Comparison of ENCODE assay signal across 21 mouse cellular contexts in genomic region chr9:80391404-80391803, GRCm38 (mm10).
A peak's percentile ranks its signal among the peaks of the same experiment; 100 is the strongest.
DNase-seq lines count a peak whose midpoint lies in the region; ATAC-seq and TF ChIP-seq lines count a peak whose summit lies in the region.
"Had no signal": no experiment of that assay in that cellular context is flagged by ENCODE, and none has a peak within 500 bp of the region (broad histone marks: within the 10 kb centered on the region; RNA-seq: fewer than 3 reads in every experiment).

No protein-coding gene starts in this region.

- H3K4me3 ChIP-seq in forebrain, embryonic 12.5 days (replicated peaks): no peak overlapping the region
- H3K4me3 ChIP-seq in forebrain, embryonic 10.5 days: no peak overlapping the region
- no peak overlapping the region for H3K4me3 ChIP-seq in hindbrain, embryonic 12.5 days
- H3K4me3 ChIP-seq in hindbrain, postnatal 0 days (ENCODE audit: low read length): no peak overlapping the region
- H3K4me3 ChIP-seq in ES-E14 (ENCODE audit: insufficient read depth in 1 of 2, low read depth in 1 of 2, low read length in 2 of 2, poor library complexity in 1 of 2, severe bottlenecking in 1 of 2): no peak overlapping the region
- no peak overlapping the region for H3K4me3 ChIP-seq in neural tube, embryonic 13.5 days
- H3K4me3 ChIP-seq: embryonic facial prominence, embryonic 13.5 days; heart, adult 2 months; heart, embryonic 15.5 days had no signal

- no peaks in the 10 kb centered on the region for H3K9me3 ChIP-seq in forebrain, embryonic 12.5 days
- no peaks in the 10 kb centered on the region for H3K9me3 ChIP-seq in forebrain, embryonic 10.5 days
- no peaks in the 10 kb centered on the region for H3K9me3 ChIP-seq in hindbrain, embryonic 12.5 days (replicated peaks)
- H3K9me3 ChIP-seq in hindbrain, postnatal 0 days (ENCODE audit: low read length): no peaks in the 10 kb centered on the region
- no peaks in the 10 kb centered on the region for H3K9me3 ChIP-seq in ES-E14 (ENCODE audit: control insufficient read depth, insufficient read depth, low read depth, low read length)
- H3K9me3 ChIP-seq in neural tube, embryonic 13.5 days: 0 out of 2 replicates have a peak, but pooled peaks cover 2% of the 10 kb centered on the region
- H3K9me3 ChIP-seq: embryonic facial prominence, embryonic 13.5 days; heart, embryonic 15.5 days had no signal

- no peak overlapping the region for H3K4me2 ChIP-seq in forebrain, embryonic 12.5 days
- H3K4me2 ChIP-seq in hindbrain, embryonic 12.5 days (replicated peaks): no peak overlapping the region
- H3K4me2 ChIP-seq in hindbrain, postnatal 0 days (ENCODE audit: low read depth, low read length): no peak overlapping the region
- H3K4me2 ChIP-seq in neural tube, embryonic 13.5 days: no peak overlapping the region
- H3K4me2 ChIP-seq: embryonic facial prominence, embryonic 13.5 days; heart, embryonic 11.5 days; heart, embryonic 15.5 days had no signal

- no peak overlapping the region for H3K27ac ChIP-seq in forebrain, embryonic 12.5 days
- H3K27ac ChIP-seq in forebrain, embryonic 10.5 days: no peak overlapping the region
- no peak overlapping the region for H3K27ac ChIP-seq in hindbrain, embryonic 12.5 days
- no peak overlapping the region for H3K27ac ChIP-seq in hindbrain, postnatal 0 days
- no peak overlapping the region for H3K27ac ChIP-seq in ES-E14 (ENCODE audit: insufficient read depth, low read depth, low read length, poor library complexity, severe bottlenecking)
- no peak overlapping the region for H3K27ac ChIP-seq in neural tube, embryonic 13.5 days (replicated peaks)
- H3K27ac ChIP-seq: embryonic facial prominence, embryonic 13.5 days; heart, adult 2 months; heart, embryonic 15.5 days had no signal

- in situ Hi-C loops in ES-E14 (cut with MboI; ENCODE audit: low sequenced_read_pairs in 2 of 2, unreplicated experiment in 2 of 2): no loop called here

- DNase-seq in forebrain, embryonic 10.5 days (ENCODE audit: extremely low spot score, low spot score): no peak
- DNase-seq in hindbrain, postnatal 0 days (ENCODE audit: low spot score): no peak
- DNase-seq in ES-E14 (ENCODE audit: low read depth, low spot score): peak; percentile 27
- no peak for DNase-seq in lung, postnatal 36 days
- DNase-seq in cerebellum, adult 8-10 months: no peak
- DNase-seq: adrenal gland, postnatal 10 days; cerebellum, adult 11 months; cerebellum, adult 9-10 months; cerebellum, postnatal 36 days; gastrocnemius, postnatal 10 days; heart, adult 2 months; heart, postnatal 14 days; kidney, adult 8-10 months had no signal

- no peak for TF ChIP-seq CTCF in hindbrain, postnatal 0 days (IDR thresholded peaks at IDR 0.05; ENCODE audit: low read depth)

- WGBS in forebrain, embryonic 12.5 days: 23% methylated on average over 3 of the region's 3 CpGs
- WGBS in forebrain, embryonic 10.5 days: 46% methylated on average over 3 of the region's 3 CpGs
- 75% methylated on average over 3 of the region's 3 CpGs for WGBS in hindbrain, embryonic 12.5 days
- 66% methylated on average over 3 of the region's 3 CpGs for WGBS in hindbrain, postnatal 0 days
- 46% methylated on average over 3 of the region's 3 CpGs for whole genome bisulfite sequencing in neural tube, embryonic 13.5 days

- no peaks in the 10 kb centered on the region for H3K36me3 ChIP-seq in forebrain, embryonic 12.5 days (replicated peaks)
- H3K36me3 ChIP-seq in forebrain, embryonic 10.5 days (replicated peaks): no peaks in the 10 kb centered on the region
- H3K36me3 ChIP-seq in hindbrain, embryonic 12.5 days: no peaks in the 10 kb centered on the region
- no peaks in the 10 kb centered on the region for H3K36me3 ChIP-seq in hindbrain, postnatal 0 days (ENCODE audit: insufficient read depth, low read length)
- H3K36me3 ChIP-seq in ES-E14 (ENCODE audit: control insufficient read depth, insufficient read depth, low read length, poor library complexity, severe bottlenecking): no peaks in the 10 kb centered on the region
- H3K36me3 ChIP-seq in neural tube, embryonic 13.5 days: no peaks in the 10 kb centered on the region
- H3K36me3 ChIP-seq: embryonic facial prominence, embryonic 13.5 days; heart, embryonic 15.5 days had no signal

- peak; percentile 49; the same call in 1 of the 2 replicates for ATAC-seq in forebrain, embryonic 12.5 days (ENCODE audit: low FRiP score)
- ATAC-seq in hindbrain, embryonic 12.5 days (ENCODE audit: low FRiP score): peak; percentile 35; the same call in 1 of the 2 replicates
- no peak for ATAC-seq in hindbrain, postnatal 0 days
- peak; percentile 78; the same call in 1 of the 2 replicates for ATAC-seq in neural tube, embryonic 13.5 days (ENCODE audit: low read depth)
- ATAC-seq: inflammation-experienced regulatory T-cells, adult 6 months; intestine, postnatal 0 days had no signal

- peaks cover 6% of the 10 kb centered on the region; the same call in 1 of the 2 replicates for H3K27me3 ChIP-seq in forebrain, embryonic 12.5 days
- peaks cover 18% of the 10 kb centered on the region for H3K27me3 ChIP-seq in forebrain, embryonic 10.5 days (ENCODE audit: poor library complexity, severe bottlenecking)
- H3K27me3 ChIP-seq in hindbrain, embryonic 12.5 days: no peaks in the 10 kb centered on the region
- H3K27me3 ChIP-seq in hindbrain, postnatal 0 days (ENCODE audit: insufficient read depth, low read length): no peaks in the 10 kb centered on the region
- no peaks in the 10 kb centered on the region for H3K27me3 ChIP-seq in neural tube, embryonic 13.5 days
- H3K27me3 ChIP-seq: embryonic facial prominence, embryonic 13.5 days; heart, embryonic 15.5 days had no signal

- H3K9ac ChIP-seq in forebrain, embryonic 12.5 days: no peak overlapping the region
- no peak overlapping the region for H3K9ac ChIP-seq in hindbrain, embryonic 12.5 days
- H3K9ac ChIP-seq in hindbrain, postnatal 0 days (replicated peaks; ENCODE audit: low read length): no peak overlapping the region
- H3K9ac ChIP-seq in ES-E14 (ENCODE audit: insufficient read depth, low read depth, low read length, poor library complexity, severe bottlenecking): no peak overlapping the region
- H3K9ac ChIP-seq in neural tube, embryonic 13.5 days: no peak overlapping the region
- H3K9ac ChIP-seq: embryonic facial prominence, embryonic 13.5 days; heart, embryonic 15.5 days had no signal

- H3K4me1 ChIP-seq in forebrain, embryonic 12.5 days: peaks cover 9% of the 10 kb centered on the region; the same call in 1 of the 2 replicates
- peaks cover 16% of the 10 kb centered on the region for H3K4me1 ChIP-seq in forebrain, embryonic 10.5 days
- H3K4me1 ChIP-seq in hindbrain, embryonic 12.5 days: no peaks in the 10 kb centered on the region; the same call in 1 of the 2 replicates
- no peaks in the 10 kb centered on the region for H3K4me1 ChIP-seq in hindbrain, postnatal 0 days (ENCODE audit: insufficient read depth, low read length)
- H3K4me1 ChIP-seq in ES-E14 (ENCODE audit: control insufficient read depth in 2 of 2, insufficient read depth in 2 of 2, low read length in 2 of 2, poor library complexity in 1 of 2): no peaks in the 10 kb centered on the region
- H3K4me1 ChIP-seq in neural tube, embryonic 13.5 days (replicated peaks): peaks cover 12% of the 10 kb centered on the region
- H3K4me1 ChIP-seq: embryonic facial prominence, embryonic 13.5 days had no signal

TF ChIP-seq in ES-E14, 5 proteins besides CTCF, POLR2A, EP300 and RAD21:
- TF ChIP-seq ZNF384 (IDR thresholded peaks at IDR 0.05; ENCODE audit: low read depth, low read length) (no peak), MAFK (IDR thresholded peaks at IDR 0.05; ENCODE audit: insufficient read depth, low read depth, low read length) (no peak), CHD2 (IDR thresholded peaks at IDR 0.05; ENCODE audit: low read depth, low read length) (no peak), HCFC1 (IDR thresholded peaks at IDR 0.05; ENCODE audit: borderline replicate concordance, insufficient read depth, low read length) (no peak)
